Mouse (Mus musculus): Measurements from ENCODE around the gene Vmn1r40.

GRCm38 (mm10) chr6:89671431-89671830, 35.9 kb upstream of the Vmn1r40 start:
- TF ChIP-seq CTCF (conservative IDR thresholded peaks at IDR 0.05; ENCODE audit: insufficient read depth, insufficient read length, low read depth, low read length) (no peak), POLR2A (IDR thresholded peaks at IDR 0.05; ENCODE audit: low read depth, low read length) (no peak)

Measured in kidney, adult 2 months (tissue).